Mouse (Mus musculus) adrenal gland, adult 10 weeks (tissue): ENCODE measurements around the gene D730048I06Rik. TPM values are rescaled to one million over a fixed set of nuclear protein-coding genes. Genes with fewer than 3 reads are reported as not detected.

Experiments used
- polyA plus RNA-seq: library from polyadenylated mRNA; stranded (reverse); fragments of 350-450 nt; fragmentation: Illumina TruSeq; extraction: RNeasy Lipid Tissue Mini Kit (QIAGEN cat#74804); gene quantifications from one replicate; pipeline ENCODE4 v1.2.3, GENCODE M21; 2014; ENCODE audit warnings: low read depth, low replicate concordance

D730048I06Rik gene
- polyA plus RNA-seq: 0.58 TPM

DNA sequence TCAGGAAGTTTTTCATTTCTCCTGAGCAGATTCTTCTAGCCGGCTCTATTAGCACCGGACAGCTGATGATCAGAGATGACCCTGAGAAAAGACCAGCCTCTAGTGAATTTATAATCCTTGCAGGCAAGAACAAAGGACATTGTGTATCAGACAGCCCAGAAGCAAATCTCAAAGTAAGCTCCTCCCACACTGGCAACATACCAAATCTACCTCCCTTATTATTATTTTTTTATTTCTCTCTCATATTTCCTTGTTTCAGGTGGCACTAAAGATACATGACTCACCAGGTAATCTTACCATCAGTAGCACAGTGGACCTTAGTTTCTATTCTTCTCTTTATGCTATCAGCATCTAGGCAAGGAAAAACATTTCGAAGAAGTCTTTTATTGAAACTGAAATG is at the start of gene D730048I06Rik, which contains the start of gene Gm27235:
Gene D730048I06Rik, minus strand, starts transcription at position 112 of the 400 bp plus-strand sequence.
Gene Gm27235, minus strand, starts transcription at position 101 of the 400 bp plus-strand sequence.

GRCm38 (mm10) chr9:35778009-35778408 is 11.9 kb downstream of the D730048I06Rik start, which contains the start of gene Gm17727:
Gene Gm17727, minus strand, starts transcription at chr9:35778109.

DNA sequence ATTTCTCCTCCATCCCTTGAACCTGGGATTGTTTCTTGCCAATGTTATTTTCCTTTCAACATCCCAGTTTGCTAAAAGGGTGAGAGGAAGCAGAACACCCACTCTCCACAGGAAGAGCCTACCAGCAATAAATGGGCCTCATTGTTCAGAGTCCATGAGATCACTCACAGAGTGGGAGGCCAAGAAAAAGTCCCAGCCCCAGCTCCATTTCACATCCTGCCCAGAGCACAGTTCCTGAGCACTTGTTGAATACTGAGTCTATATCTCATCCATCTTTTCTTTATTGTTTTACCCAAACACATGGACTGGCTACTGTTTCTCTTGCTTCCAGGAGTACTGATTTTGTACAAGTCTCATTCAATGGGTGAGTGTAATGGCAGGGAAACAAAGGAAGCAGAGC is 49.2 kb downstream of the D730048I06Rik start, which contains the start of gene Gm17677:
Gene Gm17677, plus strand, starts transcription at position 301 of the 400 bp plus-strand sequence.

Other genes with a start within 250 kb of the D730048I06Rik start
- 1.5 TPM for gene Ddx25, start 231.6 kb downstream of the D730048I06Rik start, polyA plus RNA-seq
- gene Pus3, start 231.5 kb downstream of the D730048I06Rik start, polyA plus RNA-seq: 33.5 TPM
- gene Pate2, start 219.8 kb downstream of the D730048I06Rik start, polyA plus RNA-seq: 0.87 TPM
- gene Hyls1, start 219.7 kb downstream of the D730048I06Rik start, polyA plus RNA-seq: 9.0 TPM
- gene Pate4, start 178.2 kb downstream of the D730048I06Rik start, polyA plus RNA-seq: not detected
- not detected for gene Pate3, start 141.9 kb downstream of the D730048I06Rik start, polyA plus RNA-seq
- not detected for gene Pate1, start 102.7 kb downstream of the D730048I06Rik start, polyA plus RNA-seq
- not detected for gene Gm17677, start 49.1 kb downstream of the D730048I06Rik start, polyA plus RNA-seq
- gene Gm17727, start 12.0 kb downstream of the D730048I06Rik start, polyA plus RNA-seq: not detected
- gene Gm27235, start within 50 bp of the D730048I06Rik start, polyA plus RNA-seq: not detected
- 0.93 TPM for gene 9230110F15Rik, start 54.0 kb upstream of the D730048I06Rik start, polyA plus RNA-seq
- gene 9230113P08Rik, start 118.3 kb upstream of the D730048I06Rik start, polyA plus RNA-seq: not detected